Mouse (Mus musculus): ENCODE data around the gene Tktl1. TPM values are rescaled to one million over a fixed set of nuclear protein-coding genes. Genes with fewer than 3 reads are reported as not detected.

Tktl1 gene
- polyA plus RNA-seq (2017; shearing (Covaris generic)): 1.7 TPM

GRCm38 (mm10) chrX:74176959-74177358, at the start of gene Tktl1:
Tktl1 (plus strand) TSS chrX:74177259.

GRCm38 (mm10) chrX:74135263-74135662, 41.8 kb upstream of the Tktl1 start, which contains the start of gene Mecp2:
Mecp2 (minus strand) TSS chrX:74135363.

GRCm38 (mm10) chrX:74167738-74168137, 9.3 kb upstream of the Tktl1 start, which contains the start of gene Tex28:
Tex28 (minus strand) TSS chrX:74167838.

GRCm38 (mm10) chrX:74249615-74250014, 72.6 kb downstream of the Tktl1 start, which contains the start of gene Flna:
Flna (minus strand) TSS chrX:74249820.

GRCm38 (mm10) chrX:74254153-74254887, 77.3 kb downstream of the Tktl1 start, which contains the start of gene Emd:
Emd (plus strand) TSS chrX:74254687.

Other genes with a start within 250 kb of the Tktl1 start
- gene Renbp, start 246.4 kb upstream of the Tktl1 start, polyA plus RNA-seq (2017; shearing (Covaris generic)): 7.8 TPM
- 65.7 TPM for gene Hcfc1, start 210.9 kb upstream of the Tktl1 start, polyA plus RNA-seq (2017; shearing (Covaris generic))
- gene Irak1, start 153.3 kb upstream of the Tktl1 start, polyA plus RNA-seq (2017; shearing (Covaris generic)): 28.9 TPM
- gene Opn1mw, start 49.8 kb upstream of the Tktl1 start, polyA plus RNA-seq (2017; shearing (Covaris generic)): not detected
- gene Mecp2, start 41.9 kb upstream of the Tktl1 start, polyA plus RNA-seq (2017; shearing (Covaris generic)): 39.4 TPM
- not detected for gene Tex28, start 9.4 kb upstream of the Tktl1 start, polyA plus RNA-seq (2017; shearing (Covaris generic))
- 396 TPM for gene Flna, start 72.6 kb downstream of the Tktl1 start, polyA plus RNA-seq (2017; shearing (Covaris generic))
- gene Emd, start 77.4 kb downstream of the Tktl1 start, polyA plus RNA-seq (2017; shearing (Covaris generic)): 67.6 TPM
- 80.4 TPM for gene Rpl10, start 93.6 kb downstream of the Tktl1 start, polyA plus RNA-seq (2017; shearing (Covaris generic))
- gene Taz, start 104.7 kb downstream of the Tktl1 start, polyA plus RNA-seq (2017; shearing (Covaris generic)): 138 TPM
- gene Dnase1l1, start 105.1 kb downstream of the Tktl1 start, polyA plus RNA-seq (2017; shearing (Covaris generic)): 26.5 TPM
- gene Atp6ap1, start 119.8 kb downstream of the Tktl1 start, polyA plus RNA-seq (2017; shearing (Covaris generic)): 177 TPM
- 297 TPM for gene Gdi1, start 127.7 kb downstream of the Tktl1 start, polyA plus RNA-seq (2017; shearing (Covaris generic))
- gene Fam50a, start 135.8 kb downstream of the Tktl1 start, polyA plus RNA-seq (2017; shearing (Covaris generic)): 47.3 TPM
- 6.3 TPM for gene Plxna3, start 151.8 kb downstream of the Tktl1 start, polyA plus RNA-seq (2017; shearing (Covaris generic))
- 53.3 TPM for gene Lage3, start 176.4 kb downstream of the Tktl1 start, polyA plus RNA-seq (2017; shearing (Covaris generic))
- gene Ubl4a, start 196.0 kb downstream of the Tktl1 start, polyA plus RNA-seq (2017; shearing (Covaris generic)): 68.2 TPM
- 43.9 TPM for gene Slc10a3, start 196.1 kb downstream of the Tktl1 start, polyA plus RNA-seq (2017; shearing (Covaris generic))
- gene Fam3a, start 216.0 kb downstream of the Tktl1 start, polyA plus RNA-seq (2017; shearing (Covaris generic)): 43.8 TPM
- gene Ikbkg, start 216.0 kb downstream of the Tktl1 start, polyA plus RNA-seq (2017; shearing (Covaris generic)): 61.0 TPM

Data from activated CD4-positive, CD25-positive, alpha-beta regulatory T cell, adult 9 weeks (primary cell).